Mouse (Mus musculus) lung, postnatal 36 days (tissue): ENCODE data around the gene Med24.

Source experiments
- DNase-seq: peaks from one replicate; pipeline ENCODE4 v3.0.0; 2022; ENCODE audit warnings: mixed read lengths

Med24 gene

GRCm38 (mm10) chr11:98717904-98718303, 11.3 kb downstream of the Med24 start:
- peak; percentile 81 for DNase-seq

GRCm38 (mm10) chr11:98715946-98716345, 13.3 kb downstream of the Med24 start:
- no peak for DNase-seq

GRCm38 (mm10) chr11:98713703-98714102, 15.5 kb downstream of the Med24 start:
- DNase-seq = no peak

GRCm38 (mm10) chr11:98712009-98712408, 17.2 kb downstream of the Med24 start:
- DNase-seq = peak; percentile 66

DNA sequence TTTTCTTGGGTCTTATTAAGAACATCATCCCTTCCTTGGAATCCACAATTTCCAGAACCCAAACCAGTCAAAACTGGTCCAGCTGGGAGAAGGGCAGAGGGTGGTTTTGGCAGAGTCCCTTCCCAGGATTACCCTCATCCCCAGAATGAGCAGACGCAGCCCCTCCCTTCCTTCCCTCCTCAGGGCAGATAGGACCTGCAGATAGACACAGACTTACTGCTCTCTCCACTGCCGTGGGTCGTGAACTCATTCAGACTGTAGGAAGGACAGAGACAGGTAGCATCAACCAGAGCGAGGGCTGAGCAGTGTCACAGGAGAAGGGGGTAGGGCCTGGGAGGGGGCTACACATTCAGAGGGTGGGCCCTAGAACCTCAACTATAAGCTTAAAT, 18.2 kb downstream of the Med24 start:
- no peak for DNase-seq

- peak; percentile 93 for DNase-seq
Observed at GRCm38 (mm10) chr11:98710416-98711045, 18.7 kb downstream of the Med24 start.

- peak; percentile 45 for DNase-seq
Observed at GRCm38 (mm10) chr11:98709001-98709741, 20.1 kb downstream of the Med24 start.

- DNase-seq = peak; percentile 80
Observed at GRCm38 (mm10) chr11:98708282-98708956, 20.8 kb downstream of the Med24 start.

GRCm38 (mm10) chr11:98707401-98708281, 21.6 kb downstream of the Med24 start:
- peak; percentile 81 for DNase-seq

DNA sequence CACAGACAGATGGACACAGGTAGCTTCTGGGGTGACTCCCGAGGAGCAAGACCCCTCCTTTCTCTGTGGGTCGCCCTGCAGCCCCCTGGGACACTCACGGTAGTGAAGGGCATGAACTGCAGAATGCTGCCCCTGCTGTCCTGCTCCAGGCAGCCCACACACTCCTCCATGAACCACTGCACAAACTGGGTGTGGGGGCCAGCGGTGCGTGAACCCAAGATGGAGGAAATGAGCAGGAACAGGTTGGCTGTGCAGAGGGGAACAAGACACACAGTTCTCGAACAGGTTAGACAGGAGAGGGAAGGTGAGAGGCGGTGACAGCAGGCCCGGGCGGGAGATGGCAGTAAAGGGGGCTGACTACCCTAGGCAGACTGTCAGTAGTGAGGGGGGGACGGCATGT, 24.2 kb downstream of the Med24 start:
- no peak for DNase-seq

GRCm38 (mm10) chr11:98702323-98702722, 26.9 kb downstream of the Med24 start:
- DNase-seq = no peak

GRCm38 (mm10) chr11:98701213-98701670, 28.0 kb downstream of the Med24 start, which contains the start of gene Csf3:
TSS of gene Csf3 (plus strand) at chr11:98701263.
- no peak for DNase-seq

- peak; percentile 91 for DNase-seq
Observed at GRCm38 (mm10) chr11:98699911-98700310, 29.3 kb downstream of the Med24 start.

- no peak for DNase-seq
Observed at GRCm38 (mm10) chr11:98698849-98699640, 30.2 kb downstream of the Med24 start.

DNA sequence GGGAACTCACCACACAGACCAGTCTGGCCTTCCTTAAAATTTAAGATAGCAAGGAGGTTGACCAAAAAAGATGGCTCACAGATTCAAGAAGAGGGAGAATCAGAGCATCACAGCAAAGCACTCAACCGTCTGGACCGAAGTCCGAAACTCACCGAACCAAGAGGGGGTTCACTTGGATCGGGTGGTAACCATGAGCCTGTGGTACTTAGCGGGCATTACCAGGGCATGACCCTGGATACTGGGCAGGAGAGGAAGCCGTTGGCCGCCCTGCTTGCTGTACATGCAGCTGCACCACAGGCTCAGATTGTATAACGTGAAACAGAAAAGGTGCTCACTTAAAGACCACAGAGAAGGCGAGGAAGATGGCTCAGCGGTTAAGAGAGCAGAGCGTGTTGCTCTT, 32.0 kb downstream of the Med24 start:
- no peak for DNase-seq

GRCm38 (mm10) chr11:98696454-98697216, 32.6 kb downstream of the Med24 start:
- no peak for DNase-seq

DNA sequence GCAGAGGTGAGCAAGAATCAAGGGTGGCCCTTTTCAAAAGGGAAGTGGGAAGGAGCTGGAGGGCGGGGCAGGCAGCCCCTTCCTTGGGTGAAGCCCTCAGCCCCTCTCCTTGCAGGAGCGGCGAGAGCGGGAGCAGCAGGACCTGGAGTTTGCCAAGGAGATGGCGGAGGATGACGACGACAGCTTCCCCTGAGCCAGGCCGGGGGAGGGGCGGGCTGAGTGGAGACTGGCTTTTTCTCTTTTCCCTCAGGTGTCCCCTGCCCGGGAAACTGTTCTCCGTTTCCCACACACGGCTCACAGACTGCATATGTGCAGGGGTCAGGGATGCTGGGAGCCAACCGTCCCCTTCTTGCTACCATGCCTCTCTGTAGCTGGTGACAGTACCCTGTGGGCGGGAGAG, 33.8 kb downstream of the Med24 start:
- DNase-seq = no peak

DNA sequence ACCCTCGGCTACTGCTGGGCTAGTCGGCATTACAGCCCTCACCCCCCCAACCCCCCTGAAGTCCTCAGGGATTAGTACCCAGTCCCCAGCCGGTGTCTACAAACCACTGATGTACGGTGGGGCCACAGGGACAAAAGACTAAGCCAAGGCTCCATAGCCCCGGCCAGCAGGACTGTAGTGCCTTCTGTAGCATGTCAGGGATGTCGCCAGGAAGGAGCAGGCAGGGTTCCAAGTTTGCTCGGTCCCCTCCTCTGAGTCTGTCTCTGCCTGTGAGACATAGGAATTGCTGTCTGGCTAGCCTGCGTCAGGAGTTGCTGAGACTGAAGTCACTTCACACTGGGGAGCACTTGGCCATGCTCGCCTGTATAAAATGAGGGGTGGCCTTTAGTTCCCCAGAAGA, 34.9 kb downstream of the Med24 start:
- no peak for DNase-seq

GRCm38 (mm10) chr11:98693746-98694145, 35.5 kb downstream of the Med24 start:
- DNase-seq = no peak

GRCm38 (mm10) chr11:98693201-98693600, 36.0 kb downstream of the Med24 start:
- DNase-seq = no peak

GRCm38 (mm10) chr11:98688009-98688408, 41.2 kb downstream of the Med24 start:
- no peak for DNase-seq
